Mouse (Mus musculus): Measurements from ENCODE around the gene Akap2. TPM values are rescaled to one million over a fixed set of nuclear protein-coding genes. Genes with fewer than 3 reads are reported as not detected.
A peak's percentile ranks its signal among the peaks of the same experiment; 100 is the strongest.

Akap2 gene
- total and polyA plus RNA-seq, 2 experiments from 2014 or later: 11.5 to 37.7 TPM

DNA sequence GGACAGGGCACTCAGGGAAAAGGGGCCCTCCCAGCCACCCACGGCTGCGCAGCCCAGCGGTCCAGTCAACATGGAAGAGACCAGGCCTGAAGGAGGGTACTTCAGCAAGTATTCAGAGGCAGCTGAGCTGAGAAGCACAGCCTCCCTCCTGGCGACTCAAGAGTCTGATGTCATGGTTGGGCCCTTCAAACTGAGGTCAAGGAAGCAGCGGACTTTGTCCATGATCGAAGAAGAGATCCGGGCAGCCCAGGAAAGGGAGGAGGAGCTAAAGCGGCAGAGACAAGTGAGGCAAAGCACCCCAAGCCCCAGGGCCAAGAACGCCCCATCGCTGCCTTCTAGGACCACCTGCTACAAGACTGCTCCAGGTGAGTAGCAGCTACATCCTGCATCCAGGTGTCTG is 139.2 kb downstream of the Akap2 start:
- no peak for TF ChIP-seq CTCF (IDR thresholded peaks at IDR 0.05; ENCODE audit: low read depth)
- H3K4me1 ChIP-seq (ENCODE audit: insufficient read depth, low read length): no peaks in the 10 kb centered on the region
- peaks cover 23% of the 10 kb centered on the region; the same call in 1 of the 2 replicates for H3K36me3 ChIP-seq (ENCODE audit: insufficient read depth, low read length)
- ATAC-seq (no peak), DNase-seq (ENCODE audit: low spot score) (no peak)
- H3K4me2 ChIP-seq (ENCODE audit: low read depth, low read length): no peak overlapping the region
- no peaks in the 10 kb centered on the region for H3K9me3 ChIP-seq (ENCODE audit: low read length)
- H3K9ac ChIP-seq (replicated peaks; ENCODE audit: low read length): no peak overlapping the region
- WGBS: 96% methylated on average over 10 of the region's 10 CpGs
- H3K4me3 ChIP-seq (ENCODE audit: low read length): no peak overlapping the region
- no peak overlapping the region for H3K27ac ChIP-seq
- no peaks in the 10 kb centered on the region for H3K27me3 ChIP-seq (ENCODE audit: insufficient read depth, low read length)

DNA sequence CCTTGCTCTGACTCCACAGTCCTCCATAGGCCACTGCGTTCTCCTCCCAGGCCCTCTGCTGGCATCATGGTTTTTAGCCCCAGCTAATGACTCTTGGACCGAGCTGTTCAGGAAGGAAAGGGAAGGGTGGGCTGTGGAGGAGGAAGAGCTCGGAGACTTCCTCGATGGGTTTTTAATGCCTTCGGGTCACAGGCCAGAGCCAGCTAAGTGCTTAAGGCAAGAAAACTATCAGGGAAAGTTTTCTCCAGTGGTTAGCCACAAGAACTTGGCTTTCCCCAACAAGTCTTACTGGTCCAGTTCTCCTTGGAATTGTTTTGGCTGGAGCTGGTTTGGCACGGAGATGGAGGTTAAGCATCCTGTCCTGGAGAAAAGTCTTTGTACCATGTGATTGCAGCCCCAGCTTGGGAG is 142.8 kb downstream of the Akap2 start:
- DNase-seq (ENCODE audit: low spot score) (no peak), ATAC-seq (no peak)
- Histone ChIP-seq H3K4me2 (ENCODE audit: low read depth, low read length) (no peak overlapping the region), H3K27me3 (ENCODE audit: insufficient read depth, low read length) (no peaks in the 10 kb centered on the region), H3K9ac (replicated peaks; ENCODE audit: low read length) (no peak overlapping the region), H3K27ac (no peak overlapping the region), H3K4me1 (ENCODE audit: insufficient read depth, low read length) (no peaks in the 10 kb centered on the region), H3K9me3 (ENCODE audit: low read length) (no peaks in the 10 kb centered on the region), H3K36me3 (ENCODE audit: insufficient read depth, low read length) (peaks cover 17% of the 10 kb centered on the region; the same call in 1 of the 2 replicates), H3K4me3 (ENCODE audit: low read length) (no peak overlapping the region)
- WGBS: 91% methylated on average over 6 of the region's 6 CpGs
- no peak for TF ChIP-seq CTCF (IDR thresholded peaks at IDR 0.05; ENCODE audit: low read depth)

DNA sequence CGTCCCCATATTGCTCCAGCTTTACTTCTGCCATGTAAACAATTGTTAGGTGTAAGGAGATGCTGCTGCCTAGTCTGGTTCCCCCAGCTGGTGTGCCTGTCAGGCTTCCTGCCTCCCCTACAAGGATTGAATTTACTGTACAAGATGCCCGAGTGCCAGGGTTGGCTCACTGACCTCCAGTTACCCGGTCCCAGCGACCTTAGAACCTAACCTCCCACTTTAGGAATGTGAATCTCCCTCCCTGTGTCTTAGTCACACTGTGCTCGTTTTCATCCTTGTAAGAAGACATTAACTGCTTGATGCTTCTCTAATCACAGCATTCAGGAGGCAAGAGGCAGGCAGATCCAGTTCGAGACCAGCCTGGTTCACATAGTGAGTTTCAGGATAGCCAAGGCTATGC is 143.7 kb downstream of the Akap2 start:
- 77% methylated on average over 6 of the region's 6 CpGs for WGBS
- no peaks in the 10 kb centered on the region for H3K27me3 ChIP-seq (ENCODE audit: insufficient read depth, low read length)
- no peak for TF ChIP-seq CTCF (IDR thresholded peaks at IDR 0.05; ENCODE audit: low read depth)
- H3K9me3 ChIP-seq (ENCODE audit: low read length): no peaks in the 10 kb centered on the region
- no peak overlapping the region for H3K9ac ChIP-seq (replicated peaks; ENCODE audit: low read length)
- no peak overlapping the region for H3K27ac ChIP-seq
- ATAC-seq: no peak
- H3K36me3 ChIP-seq (ENCODE audit: insufficient read depth, low read length): peaks cover 9% of the 10 kb centered on the region; the same call in 1 of the 2 replicates
- no peak overlapping the region for H3K4me3 ChIP-seq (ENCODE audit: low read length)
- H3K4me1 ChIP-seq (ENCODE audit: insufficient read depth, low read length): no peaks in the 10 kb centered on the region
- no peak for DNase-seq (ENCODE audit: low spot score)
- H3K4me2 ChIP-seq (ENCODE audit: low read depth, low read length): no peak overlapping the region

DNA sequence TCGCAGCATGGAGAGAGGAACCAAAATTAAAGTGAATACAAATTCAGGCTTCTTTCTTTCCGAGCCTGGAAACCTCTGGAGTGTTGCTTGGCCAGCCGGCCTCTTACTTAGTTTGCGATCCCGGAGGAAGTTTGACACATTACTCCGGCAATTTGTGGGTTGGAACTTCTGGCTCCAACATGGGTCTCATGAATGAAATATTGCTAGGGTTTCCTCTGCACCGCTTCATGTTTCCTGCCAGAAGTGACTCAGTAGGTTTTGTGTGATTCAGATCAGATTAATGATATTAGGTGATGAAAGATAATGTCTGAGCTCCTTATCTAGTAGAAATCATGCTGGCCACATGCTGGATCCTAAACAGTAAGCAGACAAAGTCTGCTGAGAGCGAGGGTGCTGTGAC is 144.4 kb downstream of the Akap2 start:
- H3K4me1 ChIP-seq (ENCODE audit: insufficient read depth, low read length): peaks cover 1% of the 10 kb centered on the region; the same call in 1 of the 2 replicates
- TF ChIP-seq CTCF (IDR thresholded peaks at IDR 0.05; ENCODE audit: low read depth): no peak
- H3K27ac ChIP-seq: no peak overlapping the region
- H3K27me3 ChIP-seq (ENCODE audit: insufficient read depth, low read length): no peaks in the 10 kb centered on the region
- peaks cover 2% of the 10 kb centered on the region; the same call in 1 of the 2 replicates for H3K36me3 ChIP-seq (ENCODE audit: insufficient read depth, low read length)
- H3K9ac ChIP-seq (replicated peaks; ENCODE audit: low read length): no peak overlapping the region
- H3K4me3 ChIP-seq (ENCODE audit: low read length): no peak overlapping the region
- ATAC-seq (no peak), DNase-seq (ENCODE audit: low spot score) (no peak)
- WGBS: 80% methylated on average over 8 of the region's 8 CpGs
- H3K9me3 ChIP-seq (ENCODE audit: low read length): no peaks in the 10 kb centered on the region
- no peak overlapping the region for H3K4me2 ChIP-seq (ENCODE audit: low read depth, low read length)

DNA sequence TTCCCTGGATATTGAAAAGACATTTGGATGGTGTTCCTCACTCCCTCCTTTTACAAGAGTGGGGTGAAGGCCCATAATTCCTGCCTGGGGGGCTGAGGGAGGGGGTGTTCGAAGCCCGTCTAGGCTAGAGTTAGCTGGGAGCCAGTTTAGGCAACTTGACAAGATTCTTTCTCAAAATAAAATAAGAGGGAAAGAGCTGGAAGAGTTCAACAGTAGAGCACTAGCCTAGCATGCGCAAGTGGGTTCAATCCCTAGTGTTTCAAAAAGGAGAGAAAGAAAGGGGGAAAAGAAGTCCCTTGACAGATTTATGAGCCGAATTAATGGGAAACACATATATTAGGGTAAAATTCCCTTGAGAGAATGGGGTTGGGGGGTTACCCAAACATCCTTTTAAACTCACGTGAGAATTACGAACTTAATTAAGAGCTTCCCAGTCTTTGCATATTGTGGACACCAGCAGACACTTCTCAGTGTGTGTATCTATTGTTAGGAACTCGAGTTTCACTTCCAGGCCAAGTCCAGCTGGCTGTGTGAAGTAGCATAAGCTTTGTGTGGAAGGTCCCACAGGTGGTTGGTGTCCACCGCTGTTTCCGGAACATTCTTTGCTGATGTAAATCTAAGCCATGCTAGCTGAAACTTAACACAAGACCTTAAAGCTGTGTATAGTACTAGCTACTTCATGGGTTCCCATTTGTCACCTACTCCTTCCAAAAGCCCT is 145.0 kb downstream of the Akap2 start:
- no peak for TF ChIP-seq CTCF (IDR thresholded peaks at IDR 0.05; ENCODE audit: low read depth)
- DNase-seq (ENCODE audit: low spot score) (no peak), ATAC-seq (no peak)
- no peak overlapping the region for H3K27ac ChIP-seq
- H3K36me3 ChIP-seq (ENCODE audit: insufficient read depth, low read length): no peaks in the 10 kb centered on the region
- H3K4me3 ChIP-seq (ENCODE audit: low read length): no peak overlapping the region
- H3K9me3 ChIP-seq (ENCODE audit: low read length): no peaks in the 10 kb centered on the region
- H3K4me1 ChIP-seq (ENCODE audit: insufficient read depth, low read length): peaks cover 5% of the 10 kb centered on the region; the same call in 1 of the 2 replicates
- no peak overlapping the region for H3K4me2 ChIP-seq (ENCODE audit: low read depth, low read length)
- H3K9ac ChIP-seq (replicated peaks; ENCODE audit: low read length): no peak overlapping the region
- 79% methylated on average over 9 of the region's 9 CpGs for WGBS
- no peaks in the 10 kb centered on the region for H3K27me3 ChIP-seq (ENCODE audit: insufficient read depth, low read length)

DNA sequence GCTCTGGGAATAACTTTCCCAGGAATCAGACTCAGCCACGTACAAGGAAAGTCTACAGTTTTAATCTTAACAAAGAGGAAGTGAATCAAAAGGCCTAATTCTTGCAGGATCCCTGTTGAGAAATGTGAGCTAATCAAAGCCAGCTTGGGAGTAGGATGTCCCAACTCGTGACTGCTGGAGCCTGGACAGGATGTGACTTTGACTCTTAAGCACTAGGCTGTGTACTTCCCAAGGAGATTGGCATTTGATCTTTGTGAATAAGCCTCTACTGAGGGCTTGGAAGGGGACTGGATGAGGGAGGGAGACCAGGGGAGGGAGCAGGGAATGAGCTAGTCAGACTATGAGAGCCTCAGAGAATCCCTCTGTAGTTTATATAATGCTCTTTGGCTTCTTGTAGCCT is 148.6 kb downstream of the Akap2 start:
- Histone ChIP-seq H3K4me2 (ENCODE audit: low read depth, low read length) (no peak overlapping the region), H3K4me3 (ENCODE audit: low read length) (no peak overlapping the region), H3K36me3 (ENCODE audit: insufficient read depth, low read length) (no peaks in the 10 kb centered on the region), H3K4me1 (ENCODE audit: insufficient read depth, low read length) (peaks cover 5% of the 10 kb centered on the region; the same call in 1 of the 2 replicates), H3K9me3 (ENCODE audit: low read length) (no peaks in the 10 kb centered on the region), H3K9ac (replicated peaks; ENCODE audit: low read length) (no peak overlapping the region), H3K27me3 (ENCODE audit: insufficient read depth, low read length) (no peaks in the 10 kb centered on the region), H3K27ac (no peak overlapping the region; the same call in 1 of the 2 replicates)
- DNase-seq (ENCODE audit: low spot score) (no peak), ATAC-seq (no peak)
- 29% methylated on average over 2 of the region's 2 CpGs for WGBS
- TF ChIP-seq CTCF (IDR thresholded peaks at IDR 0.05; ENCODE audit: low read depth): no peak

DNA sequence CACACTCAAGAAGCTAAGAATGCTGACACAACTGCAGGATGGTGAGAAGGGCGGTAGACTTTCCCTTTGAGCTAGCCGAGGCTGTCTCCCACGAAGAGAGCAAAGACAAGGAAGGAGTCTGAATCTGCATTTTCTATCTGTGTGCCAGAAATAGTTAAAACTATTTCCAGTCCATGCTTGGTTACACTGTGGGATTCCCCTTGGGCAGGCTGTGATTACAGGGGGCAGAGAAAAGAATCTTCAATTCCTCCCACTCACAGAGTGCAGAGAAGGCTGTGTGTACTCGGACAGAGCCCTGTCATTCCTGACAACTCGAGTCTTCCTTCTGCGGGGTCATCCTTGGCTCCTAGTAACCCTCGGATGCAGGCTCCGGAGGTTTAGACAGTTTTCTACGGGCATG is 149.5 kb downstream of the Akap2 start:
- Histone ChIP-seq H3K4me1 (ENCODE audit: insufficient read depth, low read length) (peaks cover 5% of the 10 kb centered on the region; the same call in 1 of the 2 replicates), H3K4me2 (ENCODE audit: low read depth, low read length) (peak overlapping the region; percentile 27), H3K9me3 (ENCODE audit: low read length) (no peaks in the 10 kb centered on the region), H3K4me3 (ENCODE audit: low read length) (no peak overlapping the region), H3K36me3 (ENCODE audit: insufficient read depth, low read length) (no peaks in the 10 kb centered on the region), H3K27ac (peak overlapping the region; percentile 45; the same call in 1 of the 2 replicates), H3K27me3 (ENCODE audit: insufficient read depth, low read length) (no peaks in the 10 kb centered on the region), H3K9ac (replicated peaks; ENCODE audit: low read length) (no peak overlapping the region; the same call in 1 of the 2 replicates)
- DNase-seq (ENCODE audit: low spot score): no peak
- peak; percentile 62; the same call in 1 of the 2 replicates for ATAC-seq
- TF ChIP-seq CTCF (IDR thresholded peaks at IDR 0.05; ENCODE audit: low read depth): no peak
- WGBS: 43% methylated on average over 9 of the region's 9 CpGs

Measured in hindbrain, postnatal 0 days (tissue).